Mouse (Mus musculus) layer of hippocampus, adult 8-10 months (tissue): ENCODE results near the gene Borcs5. TPM values are rescaled to one million over a fixed set of nuclear protein-coding genes. Genes with fewer than 3 reads are reported as not detected.

ENCODE experiments used
- DNase-seq, 2 experiments: peaks; one replicate each; pipeline ENCODE4 v3.0.0; 2022; ENCODE audit warnings: low spot score in 2 of 2
- total RNA-seq, 4 experiments: library from RNA; stranded (reverse); gene quantifications; 2 replicates each; pipeline ENCODE4 v1.2.4; 2022

Borcs5 gene
- total RNA-seq, 4 experiments from 2014 or later: 32.1 to 39.9 (median 34.0) TPM

- DNase-seq: no peak
Measured at GRCm38 (mm10) chr6:134716168-134716587, 76.9 kb downstream of the Borcs5 start.

GRCm38 (mm10) chr6:134717886-134718667 lies 78.8 kb downstream of the Borcs5 start:
- peak in 1 of 2 experiments; percentile 25 for DNase-seq

GRCm38 (mm10) chr6:134718668-134719065 lies 79.4 kb downstream of the Borcs5 start:
- DNase-seq: no peak

- DNase-seq: no peak
Measured at GRCm38 (mm10) chr6:134719156-134719555, 79.8 kb downstream of the Borcs5 start.

GRCm38 (mm10) chr6:134720150-134720549 lies 80.8 kb downstream of the Borcs5 start:
- DNase-seq: no peak

- DNase-seq: no peak
Measured at GRCm38 (mm10) chr6:134721729-134722269, 82.5 kb downstream of the Borcs5 start.

- DNase-seq: no peak
Measured at GRCm38 (mm10) chr6:134722906-134723305, 83.6 kb downstream of the Borcs5 start.

- no peak for DNase-seq
Measured at GRCm38 (mm10) chr6:134723326-134723725, 84.0 kb downstream of the Borcs5 start.

- no peak for DNase-seq
Measured at GRCm38 (mm10) chr6:134723833-134724553, 84.7 kb downstream of the Borcs5 start.

- no peak for DNase-seq
Measured at GRCm38 (mm10) chr6:134725406-134725805, 86.1 kb downstream of the Borcs5 start.

GRCm38 (mm10) chr6:134730978-134731377 lies 91.7 kb downstream of the Borcs5 start:
- DNase-seq: no peak

- DNase-seq: no peak
Measured at GRCm38 (mm10) chr6:134732813-134733212, 93.5 kb downstream of the Borcs5 start.

- no peak for DNase-seq
Measured at GRCm38 (mm10) chr6:134733800-134734221, 94.5 kb downstream of the Borcs5 start.

- DNase-seq: no peak
Measured at GRCm38 (mm10) chr6:134736853-134737252, 97.5 kb downstream of the Borcs5 start.

- DNase-seq: no peak
Measured at GRCm38 (mm10) chr6:134743568-134743967, 104.3 kb downstream of the Borcs5 start.

GRCm38 (mm10) chr6:134745876-134746275 lies 106.6 kb downstream of the Borcs5 start:
- no peak for DNase-seq

- DNase-seq: no peak
Measured at GRCm38 (mm10) chr6:134748126-134748525, 108.8 kb downstream of the Borcs5 start.

- no peak for DNase-seq
Measured at GRCm38 (mm10) chr6:134751087-134751486, 111.8 kb downstream of the Borcs5 start.

- DNase-seq: no peak
Measured at GRCm38 (mm10) chr6:134751883-134752647, 112.8 kb downstream of the Borcs5 start.

GRCm38 (mm10) chr6:134753412-134753811 lies 114.1 kb downstream of the Borcs5 start:
- no peak for DNase-seq

GRCm38 (mm10) chr6:134753858-134754257 lies 114.5 kb downstream of the Borcs5 start:
- no peak for DNase-seq
